Mouse (Mus musculus) spleen, adult 2 months (tissue): ENCODE measurements at regions not wholly inside any gene's neighbourhood (a gene's known extent, or its start where the extent isn't known, plus 50 kb on each side); places are given as distances from the start of the nearest gene placed in this dataset.

Source experiments
- DNase-seq, 2 experiments: peaks; one replicate each; pipeline versions ENCODE4 v3.0.0 to v3.0.0-alpha.2; 2012 to 2021; ENCODE audit warnings: low spot score in 2 of 2, low read depth in 1 of 2
- H3K27ac ChIP-seq: fragments of 200-500 bp; 2 replicates; pipeline ENCODE4 v1.5.1; 2012; ENCODE audit warnings: low read length, inconsistent platforms; ENCODE audit not compliant: insufficient read depth
- H3K27me3 ChIP-seq: fragments of 200-500 bp; 2 replicates; pipeline ENCODE4 v1.6.1; 2012; ENCODE audit warnings: mild to moderate bottlenecking, moderate library complexity, low read length, inconsistent platforms; ENCODE audit not compliant: control insufficient read depth, insufficient read depth
- H3K36me3 ChIP-seq: fragments of 200-500 bp; 2 replicates; pipeline ENCODE4 v1.6.1; 2012; ENCODE audit warnings: mild to moderate bottlenecking, low read length, inconsistent platforms; ENCODE audit not compliant: control insufficient read depth, insufficient read depth
- H3K4me1 ChIP-seq: fragments of 200-500 bp; 2 replicates; pipeline ENCODE4 v1.6.1; 2011; ENCODE audit warnings: inconsistent platforms; ENCODE audit not compliant: control insufficient read depth, insufficient read depth, insufficient read length
- H3K4me3 ChIP-seq: fragments of 200-500 bp; 2 replicates; pipeline ENCODE4 v1.5.1; 2011; ENCODE audit warnings: mild to moderate bottlenecking, inconsistent platforms; ENCODE audit not compliant: insufficient read depth, insufficient read length; ENCODE audit errors: extremely low read depth
- CTCF ChIP-seq: fragments of 200-500 bp; IDR thresholded peaks from 2 replicates; pipeline ENCODE4 v1.5.1; 2011; ENCODE audit warnings: mild to moderate bottlenecking, inconsistent platforms; ENCODE audit not compliant: insufficient read depth, insufficient read length, insufficient replicate concordance; ENCODE audit errors: extremely low read depth
- POLR2A ChIP-seq: fragments of 200-500 bp; IDR thresholded peaks from 2 replicates; pipeline ENCODE4 v1.6.1; 2011; ENCODE audit warnings: low read depth, low read length, inconsistent platforms
- WGBS: fragments of 180-500 bp; shearing (Covaris S2); methylation state at CpG from one replicate; pipeline ENCODE4 v1.1.7; 2018; 5-methylcytosine and 5-hydroxymethylcytosine counted together

GRCm38 (mm10) chr16:25213250-25213649 is 73.4 kb upstream of the Tprg start:
- no peaks in the 10 kb centered on the region for H3K27me3 ChIP-seq
- no peak overlapping the region for H3K27ac ChIP-seq
- TF ChIP-seq CTCF = no peak
- no peak for TF ChIP-seq POLR2A
- DNase-seq = no peak
- H3K4me1 ChIP-seq = no peaks in the 10 kb centered on the region
- H3K4me3 ChIP-seq = no peak overlapping the region
- 51% methylated on average over 2 of the region's 2 CpGs for WGBS
- H3K36me3 ChIP-seq = no peaks in the 10 kb centered on the region

DNA sequence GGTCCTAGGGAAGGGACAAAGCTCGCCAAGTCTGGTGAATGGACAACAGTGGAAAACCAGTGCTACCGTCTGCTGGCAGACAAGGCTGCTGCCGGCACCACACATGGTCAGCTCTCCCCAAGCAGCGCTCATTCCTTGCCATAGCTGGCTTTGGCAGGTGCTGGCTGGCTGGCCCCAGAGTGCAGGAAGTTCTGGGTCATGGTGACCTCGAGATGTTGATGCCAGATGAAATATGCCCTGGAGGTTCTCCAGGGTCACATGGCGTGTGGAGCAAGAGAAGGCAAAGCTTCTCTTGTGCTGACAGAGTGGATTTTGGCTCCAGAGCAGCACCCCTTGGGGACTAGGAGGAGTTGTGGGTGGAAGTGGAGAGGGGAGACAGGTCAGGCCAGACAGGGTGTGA is 66.1 kb upstream of the Tprg start:
- 71% methylated on average over 6 of the region's 6 CpGs for WGBS
- DNase-seq = no peak
- Histone ChIP-seq H3K4me3 (no peak overlapping the region), H3K4me1 (no peaks in the 10 kb centered on the region), H3K27me3 (no peaks in the 10 kb centered on the region), H3K27ac (no peak overlapping the region), H3K36me3 (no peaks in the 10 kb centered on the region)
- TF ChIP-seq CTCF (no peak), POLR2A (no peak)

- no peaks in the 10 kb centered on the region for H3K36me3 ChIP-seq
- H3K4me1 ChIP-seq = no peaks in the 10 kb centered on the region
- H3K4me3 ChIP-seq = no peak overlapping the region
- no peak overlapping the region for H3K27ac ChIP-seq
- TF ChIP-seq POLR2A (no peak), CTCF (no peak)
- H3K27me3 ChIP-seq = no peaks in the 10 kb centered on the region
- no peak for DNase-seq
These were observed 61.8 kb upstream of the Tprg start for GRCm38 (mm10) chr16:25224801-25225200.
